Mouse (Mus musculus): ENCODE data around the gene Emg1.

DNA sequence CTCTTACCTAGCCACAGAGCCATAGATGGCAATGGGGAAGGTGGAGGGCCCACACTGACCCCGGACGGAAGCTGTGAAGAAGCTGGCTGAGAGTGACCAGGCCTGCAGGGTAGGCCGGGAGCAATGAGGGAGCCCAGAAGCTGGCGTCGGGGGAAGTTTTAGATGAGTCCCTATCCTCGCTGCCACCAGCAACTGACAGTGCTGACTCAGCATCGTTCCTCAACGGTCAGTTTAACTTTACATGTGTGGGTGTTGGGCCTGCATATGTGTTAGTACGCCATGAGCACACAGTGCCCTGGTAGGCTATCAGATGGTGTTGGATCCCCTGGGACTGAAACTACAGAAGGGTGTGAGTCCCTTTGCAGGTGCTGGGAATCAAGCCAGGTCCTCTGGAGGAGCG lies 12.5 kb upstream of the Emg1 start:
- TF ChIP-seq GATA1 (IDR thresholded peaks at IDR 0.05; ENCODE audit: borderline replicate concordance, low read length) (no peak), FLI1 (IDR thresholded peaks at IDR 0.05; ENCODE audit: low read length) (no peak)

All from megakaryocyte, embryonic 14.5 days (primary cell).